Mouse (Mus musculus): Measurements from ENCODE around the gene Katnbl1.

DNA sequence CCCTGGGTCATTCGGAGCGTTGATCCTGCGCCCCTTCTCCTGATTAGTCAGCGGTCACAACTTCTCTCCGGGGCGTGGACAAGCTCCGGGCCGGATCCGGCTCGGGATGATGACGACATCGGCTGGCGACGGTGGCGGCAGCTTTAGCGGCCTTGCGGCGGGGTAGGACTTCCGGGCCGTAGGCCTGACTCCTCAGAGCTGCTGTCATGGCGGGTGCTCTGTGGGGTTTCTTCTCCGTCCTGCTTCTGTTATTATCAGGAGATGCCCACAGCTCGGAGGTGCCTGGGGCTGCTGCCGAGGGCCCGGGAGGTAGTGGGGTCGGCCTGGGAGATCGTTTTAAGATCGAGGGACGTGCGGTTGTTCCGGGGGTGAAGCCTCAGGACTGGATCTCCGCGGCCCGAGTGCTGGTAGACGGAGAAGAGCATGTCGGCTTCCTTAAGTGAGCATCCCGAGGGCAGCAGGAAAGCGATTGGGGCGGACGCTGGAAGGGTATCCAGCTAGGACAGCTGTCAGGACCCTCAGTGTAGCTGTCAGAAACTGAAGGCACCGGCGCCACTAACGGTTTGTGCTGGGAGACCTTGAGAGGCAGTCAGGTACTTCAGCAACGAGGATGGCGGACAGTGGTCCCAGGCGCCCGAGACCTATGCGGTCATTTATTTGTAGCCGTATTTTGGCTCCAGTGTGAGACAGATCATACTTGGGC is 76.0 kb downstream of the Katnbl1 start, which contains the start of gene Emc7:
- TF ChIP-seq CTCF (IDR thresholded peaks at IDR 0.05; ENCODE audit: control insufficient read depth, insufficient read depth, insufficient replicate concordance, low read depth, low read length) = no peak
- TF ChIP-seq POLR2A (IDR thresholded peaks at IDR 0.05; ENCODE audit: control insufficient read depth, low read depth, low read length) = peak; percentile 94
